Mouse (Mus musculus): ENCODE measurements around the gene Calca. TPM values are rescaled to one million over a fixed set of nuclear protein-coding genes. Genes with fewer than 3 reads are reported as not detected.
"Not testable (repeated sequence)": the region's sequence is repeated elsewhere in the genome, so short reads cannot be mapped to it uniquely, and the experiment has no call there.

The Calca gene
- 16.9 and 49.8 TPM in 2 replicates for polyA plus RNA-seq (2016; fragmentation: Nextera tagmentation; extraction: Ambion mirVana)

GRCm38 (mm10) chr7:114636102-114636501 lies at the start of gene Calca:
Calca (minus strand) TSS chr7:114636357.
- H3K27me3 ChIP-seq = peaks cover 24% of the 10 kb centered on the region
- peak within 1 kb of the TSS; percentile 43 for H3K4me3 ChIP-seq
- no peaks in the 10 kb centered on the region for H3K36me3 ChIP-seq
- peak; percentile 82 for ATAC-seq (ENCODE audit: low FRiP score, low read depth)
- H3K4me2 ChIP-seq (replicated peaks) = peak within 1 kb of the TSS; percentile 89
- H3K9me3 ChIP-seq = no peaks in the 10 kb centered on the region
- peaks cover 6% of the 10 kb centered on the region for H3K4me1 ChIP-seq
- no peak within 1 kb of the TSS for H3K27ac ChIP-seq (replicated peaks)
- WGBS = 0% methylated on average over 12 of the region's 12 CpGs
- H3K9ac ChIP-seq (replicated peaks) = peak within 1 kb of the TSS; percentile 49

- Histone ChIP-seq H3K9me3 (no peaks in the 10 kb centered on the region), H3K9ac (replicated peaks) (no peak overlapping the region), H3K4me1 (no peaks in the 10 kb centered on the region), H3K27me3 (no peaks in the 10 kb centered on the region), H3K36me3 (no peaks in the 10 kb centered on the region), H3K4me3 (no peak overlapping the region), H3K27ac (replicated peaks) (no peak overlapping the region), H3K4me2 (replicated peaks) (no peak overlapping the region)
- ATAC-seq (ENCODE audit: low FRiP score, low read depth) = no peak
- 21% methylated on average over 2 of the region's 2 CpGs for WGBS
Measured at GRCm38 (mm10) chr7:114672697-114673096, 36.5 kb upstream of the Calca start.

GRCm38 (mm10) chr7:114671405-114671804 lies 35.2 kb upstream of the Calca start:
- Histone ChIP-seq H3K9ac (replicated peaks) (no peak overlapping the region), H3K27me3 (no peaks in the 10 kb centered on the region), H3K9me3 (no peaks in the 10 kb centered on the region), H3K36me3 (no peaks in the 10 kb centered on the region), H3K4me2 (replicated peaks) (no peak overlapping the region), H3K4me1 (no peaks in the 10 kb centered on the region), H3K4me3 (no peak overlapping the region), H3K27ac (replicated peaks) (no peak overlapping the region)
- 84% methylated on average over 1 of the region's 1 CpGs for WGBS
- ATAC-seq (ENCODE audit: low FRiP score, low read depth) = no peak

GRCm38 (mm10) chr7:114649730-114650129 lies 13.6 kb upstream of the Calca start:
- H3K27me3 ChIP-seq = 0 out of 2 replicates have a peak, but pooled peaks cover 2% of the 10 kb centered on the region

GRCm38 (mm10) chr7:114648791-114649190 lies 12.6 kb upstream of the Calca start:
- 0 out of 2 replicates have a peak, but pooled peaks cover 2% of the 10 kb centered on the region for H3K27me3 ChIP-seq
- 62% methylated on average over 3 of the region's 3 CpGs for WGBS
- ATAC-seq (ENCODE audit: low FRiP score, low read depth) = no peak
- no peak overlapping the region for H3K4me3 ChIP-seq
- H3K4me1 ChIP-seq = no peaks in the 10 kb centered on the region
- no peak overlapping the region for H3K9ac ChIP-seq (replicated peaks)
- H3K36me3 ChIP-seq = no peaks in the 10 kb centered on the region
- no peaks in the 10 kb centered on the region for H3K9me3 ChIP-seq
- H3K4me2 ChIP-seq (replicated peaks) = no peak overlapping the region
- H3K27ac ChIP-seq (replicated peaks) = no peak overlapping the region

More at GRCm38 (mm10) chr7:114649730-114650129, 13.6 kb upstream of the Calca start:
- Histone ChIP-seq H3K9me3 (no peaks in the 10 kb centered on the region), H3K4me2 (replicated peaks) (no peak overlapping the region), H3K4me3 (no peak overlapping the region), H3K27ac (replicated peaks) (no peak overlapping the region), H3K4me1 (no peaks in the 10 kb centered on the region), H3K9ac (replicated peaks) (no peak overlapping the region), H3K36me3 (no peaks in the 10 kb centered on the region)
- ATAC-seq (ENCODE audit: low FRiP score, low read depth) = no peak
- 33% methylated on average over 3 of the region's 3 CpGs for WGBS

GRCm38 (mm10) chr7:114635569-114636101 lies 522 bp downstream of the Calca start:
- no peak overlapping the region for H3K27ac ChIP-seq (replicated peaks)

GRCm38 (mm10) chr7:114634386-114634785 lies 1.8 kb downstream of the Calca start:
- ATAC-seq (ENCODE audit: low FRiP score, low read depth) = no peak

More at GRCm38 (mm10) chr7:114635569-114636101, 522 bp downstream of the Calca start:
- Histone ChIP-seq H3K4me1 (peaks cover 6% of the 10 kb centered on the region), H3K27me3 (peaks cover 24% of the 10 kb centered on the region), H3K4me3 (peak overlapping the region; percentile 43), H3K4me2 (replicated peaks) (peak overlapping the region; percentile 89), H3K36me3 (no peaks in the 10 kb centered on the region), H3K9me3 (no peaks in the 10 kb centered on the region), H3K9ac (replicated peaks) (peak overlapping the region; percentile 49)
- under 1% methylated on average over 20 of the region's 20 CpGs for WGBS
- peak; percentile 52 for ATAC-seq (ENCODE audit: low FRiP score, low read depth)

GRCm38 (mm10) chr7:114625966-114626365 lies 10.2 kb downstream of the Calca start:
- Histone ChIP-seq H3K9me3 (no peaks in the 10 kb centered on the region), H3K36me3 (no peaks in the 10 kb centered on the region), H3K27me3 (no peaks in the 10 kb centered on the region), H3K27ac (replicated peaks) (no peak overlapping the region), H3K9ac (replicated peaks) (no peak overlapping the region), H3K4me1 (no peaks in the 10 kb centered on the region), H3K4me2 (replicated peaks) (no peak overlapping the region), H3K4me3 (no peak overlapping the region)
- WGBS = 94% methylated on average over 3 of the region's 3 CpGs
- no peak for ATAC-seq (ENCODE audit: low FRiP score, low read depth)

More at GRCm38 (mm10) chr7:114634386-114634785, 1.8 kb downstream of the Calca start:
- no peaks in the 10 kb centered on the region for H3K36me3 ChIP-seq
- 81% methylated on average over 7 of the region's 7 CpGs for WGBS
- H3K27me3 ChIP-seq = peaks cover 24% of the 10 kb centered on the region
- H3K9ac ChIP-seq (replicated peaks) = no peak overlapping the region
- no peak overlapping the region for H3K27ac ChIP-seq (replicated peaks)
- no peaks in the 10 kb centered on the region for H3K9me3 ChIP-seq
- no peak overlapping the region for H3K4me2 ChIP-seq (replicated peaks)
- no peak overlapping the region for H3K4me3 ChIP-seq
- peaks cover 6% of the 10 kb centered on the region for H3K4me1 ChIP-seq

- WGBS = 89% methylated on average over 6 of the region's 6 CpGs
- ATAC-seq (ENCODE audit: low FRiP score, low read depth) = no peak
- Histone ChIP-seq H3K4me2 (replicated peaks) (no peak overlapping the region), H3K27me3 (no peaks in the 10 kb centered on the region), H3K4me3 (no peak overlapping the region), H3K9ac (replicated peaks) (no peak overlapping the region), H3K36me3 (no peaks in the 10 kb centered on the region), H3K27ac (replicated peaks) (no peak overlapping the region), H3K9me3 (no peaks in the 10 kb centered on the region), H3K4me1 (no peaks in the 10 kb centered on the region)
Measured at GRCm38 (mm10) chr7:114616759-114617158, 19.4 kb downstream of the Calca start.

- 95% methylated on average over 8 of the region's 8 CpGs for WGBS
- H3K36me3 ChIP-seq; H3K9ac ChIP-seq (replicated peaks); H3K4me2 ChIP-seq (replicated peaks); H3K4me1 ChIP-seq; H3K9me3 ChIP-seq; H3K4me3 ChIP-seq; H3K27me3 ChIP-seq; H3K27ac ChIP-seq (replicated peaks); ATAC-seq (ENCODE audit: low FRiP score, low read depth): not testable (repeated sequence)
Measured at GRCm38 (mm10) chr7:114594391-114594790, 41.8 kb downstream of the Calca start.

GRCm38 (mm10) chr7:114582441-114582840 lies 53.7 kb downstream of the Calca start:
- H3K9me3 ChIP-seq = no peaks in the 10 kb centered on the region
- no peak overlapping the region for H3K27ac ChIP-seq (replicated peaks)
- WGBS = 51% methylated on average over 2 of the region's 2 CpGs
- ATAC-seq (ENCODE audit: low FRiP score, low read depth) = no peak
- H3K9ac ChIP-seq (replicated peaks) = no peak overlapping the region
- no peaks in the 10 kb centered on the region for H3K36me3 ChIP-seq
- H3K4me2 ChIP-seq (replicated peaks) = no peak overlapping the region
- no peak overlapping the region for H3K4me3 ChIP-seq
- H3K27me3 ChIP-seq = no peaks in the 10 kb centered on the region
- H3K4me1 ChIP-seq = no peaks in the 10 kb centered on the region

Data from midbrain, embryonic 12.5 days (tissue).